Mouse (Mus musculus): ENCODE measurements around the gene Pigb.

GRCm38 (mm10) chr9:73006175-73006574, 34.0 kb downstream of the Pigb start:
- no peak for TF ChIP-seq POLR2A (IDR thresholded peaks at IDR 0.05; ENCODE audit: borderline replicate concordance, insufficient read depth, low read length)
- 0 out of 2 replicates have a peak, but pooled peaks have one; percentile 2 for TF ChIP-seq CTCF (IDR thresholded peaks at IDR 0.05; ENCODE audit: borderline replicate concordance, insufficient read depth, low read depth, low read length)

Measured in cerebellum, adult 2 months (tissue).